Mouse (Mus musculus) bone marrow, adult 2 months (tissue): ENCODE data around the gene Syt1.

Experiments
- CTCF ChIP-seq: fragments of 200-500 bp; IDR thresholded peaks from 2 replicates; pipeline ENCODE4 v1.5.1; 2011; ENCODE audit warnings: low read length, control low read depth; ENCODE audit not compliant: control insufficient read depth, insufficient read depth
- POLR2A ChIP-seq: fragments of 200-500 bp; IDR thresholded peaks from 2 replicates; pipeline ENCODE4 v1.6.1; 2011; ENCODE audit warnings: low read depth, mild to moderate bottlenecking, control low read depth, low read length, borderline replicate concordance; ENCODE audit not compliant: control insufficient read depth

- TF ChIP-seq CTCF (no peak), POLR2A (no peak)
Observed at GRCm38 (mm10) chr10:109009831-109010230, 951 bp downstream of the Syt1 start.
